Comparison of ENCODE assay signal across 35 mouse cellular contexts in the genomic region with DNA sequence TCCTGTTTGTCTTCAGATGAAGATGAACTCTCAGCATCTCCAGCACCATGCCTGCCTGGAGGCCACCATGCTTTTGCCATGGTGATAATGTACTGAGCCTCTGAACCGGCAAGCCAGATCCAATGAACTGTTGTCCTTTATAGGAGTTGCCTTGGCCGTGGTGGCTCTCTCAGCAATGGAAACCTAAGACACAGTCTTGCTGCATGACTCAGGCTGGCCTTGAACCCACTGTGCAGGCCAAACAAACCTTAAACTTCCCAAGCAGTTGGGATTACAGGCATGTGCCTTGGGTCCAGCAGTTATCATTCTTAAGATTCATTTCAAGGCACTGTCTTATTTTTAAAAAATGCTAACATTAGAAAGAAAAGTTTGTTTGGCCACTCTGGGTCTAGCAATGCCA. TPM values are rescaled to one million over a fixed set of nuclear protein-coding genes. Genes with fewer than 3 reads are reported as not detected.
DNase-seq lines count a peak whose midpoint lies in the region; ATAC-seq and TF ChIP-seq lines count a peak whose summit lies in the region.
"Had no signal": no experiment of that assay in that cellular context is flagged by ENCODE, and none has a peak within 500 bp of the region (broad histone marks: within the 10 kb centered on the region; RNA-seq: fewer than 3 reads in every experiment).

No protein-coding gene starts in this region.

- H3K4me1 ChIP-seq in forebrain, embryonic 13.5 days, result no peaks in the 10 kb centered on the region
- H3K4me1 ChIP-seq in kidney, adult 2 months (ENCODE audit: control insufficient read depth, insufficient read depth, low read length), result peaks cover 5% of the 10 kb centered on the region; the same call in 1 of the 2 replicates
- no peaks in the 10 kb centered on the region for H3K4me1 ChIP-seq in midbrain, postnatal 0 days (ENCODE audit: insufficient read depth, low read length)
- H3K4me1 ChIP-seq: forebrain, embryonic 12.5 days; intestine, embryonic 15.5 days had no signal

- ATAC-seq in forebrain, embryonic 13.5 days, result no peak
- ATAC-seq in midbrain, postnatal 0 days (ENCODE audit: low FRiP score), result no peak
- ATAC-seq: activated CD4-positive, CD25-positive, alpha-beta regulatory T cell, adult 4 months; CD4-positive, CD25-positive, alpha-beta regulatory T cell, adult 4 months; forebrain, postnatal 0 days; hindbrain, embryonic 16.5 days; intestine, embryonic 15.5 days had no signal

- no peak for TF ChIP-seq POLR2A in kidney, adult 2 months (IDR thresholded peaks at IDR 0.05; ENCODE audit: low read depth, low read length)

- TF ChIP-seq CTCF in kidney, adult 2 months (conservative IDR thresholded peaks at IDR 0.05; ENCODE audit: insufficient read depth, insufficient read length, low read depth, low read length), result no peak
- TF ChIP-seq CTCF in midbrain, postnatal 0 days (IDR thresholded peaks at IDR 0.05), result no peak

- H3K4me2 ChIP-seq in forebrain, embryonic 13.5 days, result no peak overlapping the region
- H3K4me2 ChIP-seq in midbrain, postnatal 0 days (ENCODE audit: low read depth, low read length, poor library complexity, severe bottlenecking), result no peak overlapping the region
- H3K4me2 ChIP-seq: embryonic facial prominence, embryonic 13.5 days; forebrain, embryonic 12.5 days; heart, embryonic 12.5 days; heart, embryonic 15.5 days; hindbrain, embryonic 13.5 days; intestine, embryonic 15.5 days had no signal

- no peaks in the 10 kb centered on the region for H3K27me3 ChIP-seq in forebrain, embryonic 13.5 days
- no peaks in the 10 kb centered on the region for H3K27me3 ChIP-seq in kidney, adult 2 months (replicated peaks; ENCODE audit: control insufficient read depth, insufficient read depth, low read length)
- no peaks in the 10 kb centered on the region for H3K27me3 ChIP-seq in midbrain, postnatal 0 days (ENCODE audit: insufficient read depth, low read length)
- H3K27me3 ChIP-seq: embryonic facial prominence, embryonic 13.5 days; heart, embryonic 12.5 days; heart, embryonic 15.5 days; intestine, embryonic 15.5 days had no signal

- H3K4me3 ChIP-seq in forebrain, embryonic 13.5 days, result no peak overlapping the region
- no peak overlapping the region for H3K4me3 ChIP-seq in kidney, adult 2 months (ENCODE audit: insufficient read depth, low read depth, low read length)
- H3K4me3 ChIP-seq in midbrain, postnatal 0 days (ENCODE audit: low read depth, low read length), result no peak overlapping the region
- H3K4me3 ChIP-seq: embryonic facial prominence, embryonic 10.5 days; embryonic facial prominence, embryonic 13.5 days; erythroblast, embryonic 14.5 days; forebrain, embryonic 12.5 days; gastrocnemius, adult 2 months; heart, embryonic 12.5 days; heart, embryonic 15.5 days; hindbrain, embryonic 10.5 days; hindbrain, embryonic 13.5 days; intestine, embryonic 15.5 days had no signal

- H3K36me3 ChIP-seq in forebrain, embryonic 13.5 days (ENCODE audit: poor library complexity, severe bottlenecking), result no peaks in the 10 kb centered on the region
- H3K36me3 ChIP-seq in kidney, adult 2 months (ENCODE audit: control insufficient read depth, insufficient read depth, low read length), result no peaks in the 10 kb centered on the region
- no peaks in the 10 kb centered on the region for H3K36me3 ChIP-seq in midbrain, postnatal 0 days (ENCODE audit: insufficient read depth, low read length)
- H3K36me3 ChIP-seq: embryonic facial prominence, embryonic 10.5 days; embryonic facial prominence, embryonic 13.5 days; forebrain, embryonic 12.5 days; heart, embryonic 12.5 days; heart, embryonic 15.5 days; hindbrain, embryonic 10.5 days; hindbrain, embryonic 13.5 days; intestine, embryonic 15.5 days had no signal

- no peak overlapping the region for H3K27ac ChIP-seq in forebrain, embryonic 13.5 days
- H3K27ac ChIP-seq in kidney, adult 2 months (ENCODE audit: insufficient read depth, low read depth, low read length), result no peak overlapping the region
- no peak overlapping the region for H3K27ac ChIP-seq in midbrain, postnatal 0 days (ENCODE audit: low read depth, low read length)
- H3K27ac ChIP-seq: embryonic facial prominence, embryonic 10.5 days; embryonic facial prominence, embryonic 13.5 days; forebrain, embryonic 12.5 days; heart, embryonic 15.5 days; hindbrain, embryonic 10.5 days; hindbrain, embryonic 13.5 days; intestine, embryonic 15.5 days had no signal

- DNase-seq in adrenal gland, adult 2 months, result peak; percentile 65
- DNase-seq in adrenal gland, postnatal 4 days (ENCODE audit: low spot score in 2 of 2), result no peak
- DNase-seq in NIH3T3 (ENCODE audit: low read depth), result peak; percentile 37
- DNase-seq in adrenal gland, postnatal 14 days, result peak; percentile 17
- no peak for DNase-seq in kidney, adult 2 months
- no peak for DNase-seq in midbrain, postnatal 0 days (ENCODE audit: low spot score)
- DNase-seq: cerebellum, adult 8-10 months; cerebellum, postnatal 10 days; cerebellum, postnatal 36 days; embryo, embryonic 11 days; gastrocnemius, adult 2 months; gastrocnemius, postnatal 14 days; heart, adult 18-20 months; heart, postnatal 10 days; heart, postnatal 36 days had no signal

- WGBS in forebrain, embryonic 13.5 days, result 77% methylated on average over 2 of the region's 2 CpGs
- WGBS in kidney, adult 2 months, result 88% methylated on average over 2 of the region's 2 CpGs
- 70% methylated on average over 2 of the region's 2 CpGs for WGBS in midbrain, postnatal 0 days

- H3K9me3 ChIP-seq in forebrain, embryonic 13.5 days (replicated peaks), result no peaks in the 10 kb centered on the region
- no peaks in the 10 kb centered on the region for H3K9me3 ChIP-seq in midbrain, postnatal 0 days (ENCODE audit: low read length)
- H3K9me3 ChIP-seq: embryonic facial prominence, embryonic 10.5 days; embryonic facial prominence, embryonic 13.5 days; forebrain, embryonic 12.5 days; heart, embryonic 12.5 days; heart, embryonic 15.5 days; hindbrain, embryonic 10.5 days; hindbrain, embryonic 13.5 days; intestine, embryonic 15.5 days had no signal

- no peak overlapping the region for H3K9ac ChIP-seq in forebrain, embryonic 13.5 days
- H3K9ac ChIP-seq in midbrain, postnatal 0 days (replicated peaks; ENCODE audit: low read length, poor library complexity, severe bottlenecking), result no peak overlapping the region
- H3K9ac ChIP-seq: embryonic facial prominence, embryonic 13.5 days; forebrain, embryonic 12.5 days; forebrain, postnatal 0 days; heart, embryonic 12.5 days; heart, embryonic 15.5 days; hindbrain, embryonic 13.5 days; intestine, embryonic 15.5 days had no signal

RNA-seq across cellular contexts. Expression of gene Itsn2, which starts 4.6 kb away (rescaled TPM):
- 10 to 100 TPM; 47.0 to 62.9 TPM for total RNA-seq in adrenal gland, adult 2 months (2021)
- 12.4 and 13.8 TPM in 2 replicates for polyA plus RNA-seq in adrenal gland, adult 2 months (2012; rRNA removed)
- 10 to 100 TPM; 47.7 to 49.3 TPM for total RNA-seq in adrenal gland, postnatal 4 days (2021)
- 47.8 and 61.2 TPM in 2 replicates for total RNA-seq in adrenal gland, postnatal 14 days (2021)
- polyA plus RNA-seq in forebrain, embryonic 13.5 days (2015; fragmentation: Nextera tagmentation; extraction: Ambion mirVana), result 14.0 and 14.5 TPM in 2 replicates
- polyA plus RNA-seq in kidney, adult 2 months (2012; rRNA removed), result 29.5 and 35.4 TPM in 2 replicates
- 23.4 and 27.1 TPM in 2 replicates for total RNA-seq in midbrain, postnatal 0 days (2014; rRNA removed)
- polyA plus RNA-seq in midbrain, postnatal 0 days (2015; fragmentation: Nextera tagmentation; extraction: Ambion mirVana), result 19.7 and 20.6 TPM in 2 replicates

RNA-seq across cellular contexts. Expression of gene Gm3625, which starts 4.9 kb away (rescaled TPM):
- not detected for total RNA-seq in adrenal gland, adult 2 months (2021)
- not detected in 2 replicates for polyA plus RNA-seq in adrenal gland, adult 2 months (2012; rRNA removed)
- not detected for total RNA-seq in adrenal gland, postnatal 4 days (2021)
- total RNA-seq in adrenal gland, postnatal 14 days (2021), result not detected in 2 replicates
- polyA plus RNA-seq in forebrain, embryonic 13.5 days (2015; fragmentation: Nextera tagmentation; extraction: Ambion mirVana), result not detected in 2 replicates
- not detected in 2 replicates for polyA plus RNA-seq in kidney, adult 2 months (2012; rRNA removed)
- not detected in 2 replicates for total RNA-seq in midbrain, postnatal 0 days (2014; rRNA removed)
- polyA plus RNA-seq in midbrain, postnatal 0 days (2015; fragmentation: Nextera tagmentation; extraction: Ambion mirVana), result not detected in 2 replicates
- total RNA-seq: forebrain, postnatal 0 days; gastrocnemius, adult 2 months; gastrocnemius, postnatal 14 days; gastrocnemius, postnatal 4 days; heart, adult 18-20 months; heart, postnatal 10 days; heart, postnatal 36 days; MEL had no signal
- polyA plus RNA-seq: activated CD4-positive, CD25-positive, alpha-beta regulatory T cell, adult 4 months; brain, embryonic 14.5 days; C2C12; CD4-positive, CD25-positive, alpha-beta regulatory T cell, adult 4 months; cortical plate, adult 2 months; embryonic facial prominence, embryonic 10.5 days; embryonic facial prominence, embryonic 13.5 days; erythroblast, embryonic 14.5 days; forebrain, embryonic 12.5 days; forebrain, postnatal 0 days; frontal cortex, adult 2 months; heart, embryonic 12.5 days; heart, embryonic 15.5 days; hindbrain, embryonic 10.5 days; hindbrain, embryonic 13.5 days; hindbrain, embryonic 16.5 days; intestine, embryonic 15.5 days had no signal

Comparison
In these comparisons a context has a peak if more than half of its experiments do, and no peak if none do; other contexts are left out.
1. DNase-seq: peak in adrenal gland, adult 2 months (single experiment), NIH3T3 (single experiment) and adrenal gland, postnatal 14 days (single experiment); none in adrenal gland, postnatal 4 days (0 of 2), kidney, adult 2 months (single experiment) and midbrain, postnatal 0 days (single experiment).